Mouse (Mus musculus): Measurements from ENCODE around the gene Zfp280b.
A peak's percentile ranks its signal among the peaks of the same experiment; 100 is the strongest.
"Not testable (repeated sequence)": the region's sequence is repeated elsewhere in the genome, so short reads cannot be mapped to it uniquely, and the experiment has no call there.

Gene Zfp280b

DNA sequence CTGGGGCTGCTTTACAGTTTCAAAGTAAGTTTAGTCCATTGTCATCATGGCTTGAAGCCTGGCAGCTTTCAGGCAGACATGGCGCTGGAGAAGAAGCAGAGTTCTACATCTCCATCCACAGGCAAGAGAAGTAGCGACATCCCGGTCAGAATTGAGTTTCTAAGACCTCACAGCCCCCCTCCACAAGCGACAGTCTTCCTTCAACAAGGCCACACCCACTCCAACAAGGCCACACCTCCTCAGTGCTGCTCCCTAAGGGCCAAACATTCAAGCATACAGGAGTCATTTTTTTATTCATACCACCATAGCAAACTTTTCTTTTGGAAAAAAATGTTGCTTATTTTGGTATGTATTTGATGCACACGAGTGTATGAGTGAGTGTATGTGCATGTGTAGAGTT is 2.0 kb upstream of the Zfp280b start:
- peak; percentile 45 for DNase-seq (ENCODE audit: low read depth, low spot score)

DNA sequence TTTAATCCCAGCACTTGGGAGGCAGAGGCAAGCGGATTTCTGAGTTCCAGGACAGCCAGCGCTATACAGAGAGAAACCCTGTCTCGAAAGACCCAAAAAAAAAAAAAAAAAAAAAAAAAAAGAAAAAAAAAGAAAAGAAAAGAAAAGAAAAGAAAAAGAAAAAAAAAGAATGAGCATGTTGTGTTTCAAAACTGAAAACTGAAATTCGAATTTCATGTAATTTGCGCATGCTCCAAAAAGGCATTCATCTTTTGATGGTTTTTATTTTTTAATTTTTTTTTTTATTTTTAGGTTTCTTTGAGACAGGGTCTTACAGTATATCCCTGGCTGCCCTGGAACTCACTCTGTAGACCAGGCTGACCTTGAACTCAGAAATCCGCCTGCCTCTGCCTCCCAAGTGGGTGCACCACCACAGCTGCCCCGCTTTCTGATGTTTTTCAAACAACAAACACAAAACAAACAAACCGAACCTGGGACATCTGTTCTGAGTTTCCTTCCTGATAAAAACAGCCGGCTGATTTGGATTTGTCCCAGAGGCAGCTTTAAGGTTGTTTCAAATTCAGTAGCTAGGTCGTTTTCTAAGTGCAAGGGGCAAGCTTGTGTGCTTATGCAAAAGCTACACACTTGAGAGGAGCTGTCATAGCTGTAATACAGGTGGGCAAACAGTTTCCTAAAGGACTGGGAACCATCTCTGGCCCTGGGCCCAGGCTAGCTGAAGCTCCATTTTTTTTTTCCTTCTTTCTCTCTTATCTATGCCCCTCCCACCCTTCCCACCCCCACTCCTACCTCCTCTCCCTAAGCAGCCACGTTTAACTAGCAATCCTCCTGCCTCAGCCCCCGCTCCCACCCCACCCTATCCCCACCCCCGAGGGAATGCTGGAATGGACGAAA is 694 bp upstream of the Zfp280b start:
- no peak for DNase-seq (ENCODE audit: low read depth, low spot score)

DNA sequence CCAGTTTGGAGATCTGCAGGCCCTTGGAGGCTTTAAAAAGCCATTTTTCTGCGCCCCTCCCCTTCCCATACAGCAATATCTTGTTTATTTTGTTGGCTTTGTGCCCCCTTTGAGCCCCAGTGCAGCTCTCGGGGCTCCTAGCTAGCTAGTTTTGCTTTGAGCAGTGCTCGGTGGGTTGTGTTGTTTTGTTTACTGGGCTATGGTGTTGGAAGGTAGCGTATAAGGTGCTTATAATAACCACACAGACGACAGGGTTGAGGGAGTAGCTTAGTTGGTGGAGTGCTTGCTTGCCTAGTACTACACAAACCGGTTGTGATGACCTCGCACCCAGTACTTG is 637 bp downstream of the Zfp280b start:
- DNase-seq (ENCODE audit: low read depth, low spot score), result peak; percentile 38

DNA sequence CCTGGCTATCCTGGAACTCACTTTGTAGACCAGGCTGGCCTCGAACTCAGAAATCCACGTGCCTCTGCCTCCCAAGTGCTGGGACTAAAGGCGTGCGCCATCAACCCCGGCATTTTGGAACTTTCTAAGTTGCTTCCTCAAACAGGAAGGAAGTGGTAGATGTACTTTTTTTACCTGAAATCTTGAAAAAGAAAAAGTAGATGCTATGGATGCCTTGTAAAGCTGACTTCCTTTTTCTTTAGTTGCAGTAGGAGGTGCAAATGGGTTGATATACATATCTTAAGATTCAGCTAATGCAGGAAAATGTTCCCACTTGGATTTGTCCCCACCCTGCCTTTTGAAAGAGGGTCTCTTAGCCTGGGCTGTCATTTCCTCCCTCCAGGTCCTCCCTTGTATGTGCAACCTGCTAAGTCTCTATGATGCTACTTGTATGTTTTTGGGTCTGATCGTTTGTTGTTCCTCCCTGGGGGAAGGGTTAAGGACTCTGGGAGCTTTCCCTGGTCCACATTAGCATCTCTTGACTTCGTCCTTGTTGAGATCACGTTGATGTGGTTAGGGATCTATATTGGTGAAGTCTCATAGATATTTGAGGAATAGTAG is 1.7 kb downstream of the Zfp280b start:
- DNase-seq (ENCODE audit: low read depth, low spot score), result peak; percentile 53

DNA sequence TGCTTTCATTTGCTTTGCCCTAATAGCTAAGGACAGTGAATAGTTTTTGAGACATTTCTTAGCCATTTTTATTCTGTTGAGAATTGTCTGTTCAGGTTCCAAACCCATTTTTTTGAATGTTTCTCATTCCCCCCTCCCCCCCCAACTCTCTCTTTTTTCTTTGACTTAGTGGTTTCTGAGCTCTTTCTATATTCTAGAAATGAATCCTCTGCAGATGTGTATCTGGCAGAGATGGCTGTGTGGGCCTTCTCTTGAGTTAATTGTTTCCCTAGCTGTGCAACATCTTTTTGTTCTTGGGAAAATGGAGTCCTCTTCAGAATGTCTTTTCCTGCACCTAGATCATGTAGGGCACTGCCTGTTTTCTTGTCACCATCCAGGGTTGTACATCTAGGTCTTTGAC is 2.8 kb downstream of the Zfp280b start:
- peak; percentile 43 for DNase-seq (ENCODE audit: low read depth, low spot score)

DNA sequence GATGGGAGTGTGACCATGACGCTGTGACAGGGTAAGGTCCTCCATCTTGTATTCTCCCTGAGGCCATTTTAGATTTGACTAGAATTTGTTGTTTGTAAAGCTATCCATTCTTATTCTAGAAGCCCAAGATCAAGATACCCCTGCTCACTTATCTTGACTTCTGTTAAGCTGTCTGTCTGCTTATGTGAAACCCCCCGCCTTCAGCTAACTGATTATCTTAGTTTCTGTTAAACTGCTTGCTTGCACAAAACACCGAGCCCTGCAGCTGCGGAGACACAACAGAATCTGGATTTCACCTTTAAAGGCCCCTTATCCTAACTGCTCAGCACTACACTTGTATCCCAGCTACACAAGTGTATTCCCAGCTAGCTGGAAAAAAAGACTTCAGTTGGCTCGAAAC is 4.5 kb downstream of the Zfp280b start:
- DNase-seq (ENCODE audit: low read depth, low spot score), result no peak

DNA sequence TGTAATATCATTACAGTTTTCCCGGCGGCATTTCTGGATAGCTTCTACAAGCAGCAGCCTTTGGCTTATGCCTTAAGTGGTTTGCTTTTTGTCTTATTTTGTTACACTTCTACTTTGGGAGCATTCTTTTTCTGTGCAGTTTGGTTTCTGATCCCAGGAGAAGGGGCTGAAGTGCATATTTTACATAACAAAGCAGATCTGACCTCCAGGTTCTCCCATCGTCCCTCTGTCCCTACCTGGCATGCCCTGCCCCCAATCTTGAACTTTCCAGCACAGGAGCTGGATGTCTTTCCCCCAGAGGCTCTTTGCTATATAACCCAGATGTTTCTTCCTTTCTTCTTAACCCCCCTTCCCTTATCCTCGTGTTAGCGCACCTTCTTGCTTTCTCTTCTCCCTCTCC is 12.9 kb downstream of the Zfp280b start:
- DNase-seq (ENCODE audit: low read depth, low spot score), result no peak

DNA sequence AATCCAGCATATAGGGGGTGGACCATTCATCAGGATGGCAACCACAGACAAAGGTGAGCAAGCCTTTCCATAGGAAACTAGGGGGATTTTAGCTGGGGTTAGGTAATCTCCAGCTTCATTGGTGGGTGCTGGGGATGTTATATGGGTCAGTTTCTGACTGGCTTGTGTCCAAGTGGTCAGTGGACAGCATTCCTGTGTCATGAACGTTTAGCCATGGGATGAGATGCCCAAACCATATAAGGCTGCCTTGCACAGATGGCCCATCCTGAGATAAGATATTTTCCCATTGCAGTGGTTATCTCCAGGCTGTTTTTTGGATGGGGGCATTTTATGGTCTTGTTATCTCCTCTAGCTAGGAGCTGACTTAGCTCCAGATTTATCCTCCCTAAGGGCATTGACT is 14.3 kb downstream of the Zfp280b start:
- no peak for DNase-seq (ENCODE audit: low read depth, low spot score)

DNA sequence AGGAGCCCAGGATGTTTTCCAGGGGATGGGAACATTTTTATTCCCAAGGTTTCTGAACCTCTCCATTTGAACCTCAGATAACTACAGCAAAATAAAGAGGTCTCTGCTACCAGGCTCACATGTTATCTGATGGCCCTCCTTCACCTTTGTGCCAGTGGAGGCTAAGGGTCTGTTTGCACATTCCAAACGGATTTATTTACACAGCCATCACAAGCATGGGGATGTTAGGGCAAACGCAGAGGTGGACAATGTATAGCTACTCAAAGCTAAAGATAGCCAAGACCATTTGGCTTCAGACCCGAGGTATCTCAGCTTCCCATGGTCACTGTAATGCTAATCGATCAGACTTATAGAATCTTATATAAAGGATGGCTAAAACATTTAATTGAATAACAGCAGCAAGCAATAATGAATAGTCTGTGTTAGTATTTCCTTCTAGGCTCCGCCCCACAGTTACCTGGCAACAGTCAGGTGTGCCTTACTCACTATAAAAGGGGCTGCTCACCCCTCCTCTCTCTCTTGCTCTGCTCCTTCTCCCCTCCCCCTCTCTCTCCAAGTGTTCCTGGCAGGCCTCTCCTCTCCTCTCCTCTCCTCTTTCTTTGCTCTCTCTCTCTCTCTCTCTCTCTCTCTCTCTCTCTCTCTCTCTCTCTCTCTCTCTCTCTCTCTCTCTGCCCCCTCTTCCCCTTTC is 14.9 kb downstream of the Zfp280b start:
- DNase-seq (ENCODE audit: low read depth, low spot score), result no peak

DNA sequence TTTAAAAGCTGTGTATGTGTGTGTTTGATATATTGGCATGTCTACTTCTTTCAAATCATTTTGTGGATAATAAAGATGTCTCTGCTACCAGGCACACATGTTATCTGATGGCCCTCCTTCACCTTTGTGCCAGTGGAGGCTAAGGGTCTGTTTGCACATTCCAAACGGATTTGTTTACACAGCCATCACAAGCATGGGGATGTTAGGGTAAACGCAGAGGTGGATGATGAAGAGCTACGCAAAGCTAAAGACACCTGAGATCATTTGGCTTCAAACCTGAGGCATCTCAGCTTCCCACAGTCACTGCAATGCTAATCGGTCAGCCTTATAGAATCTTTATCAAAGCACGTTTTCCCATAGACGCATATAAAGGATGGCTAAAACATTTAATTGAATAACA is 16.5 kb downstream of the Zfp280b start:
- DNase-seq (ENCODE audit: low read depth, low spot score), result no peak

DNA sequence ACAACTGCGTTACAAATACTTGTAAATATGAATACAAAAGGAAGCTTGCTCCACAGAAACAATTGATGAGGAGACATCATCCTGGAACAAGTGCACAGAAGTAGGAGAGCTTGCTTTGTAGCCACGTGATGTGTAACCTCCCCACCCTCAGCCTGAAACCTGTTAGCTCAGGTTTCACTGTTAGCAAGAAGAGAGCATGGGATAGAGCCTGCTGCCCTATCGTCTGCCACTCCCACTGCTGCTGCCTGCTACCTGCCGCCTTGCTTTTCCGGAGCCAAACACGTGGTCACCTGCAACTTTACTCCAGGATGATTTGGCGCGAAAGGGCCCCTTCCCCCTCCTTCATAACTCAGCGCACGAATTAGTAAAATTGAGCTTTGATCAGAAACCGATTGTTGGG is 19.4 kb downstream of the Zfp280b start:
- DNase-seq (ENCODE audit: low read depth, low spot score), result no peak

DNA sequence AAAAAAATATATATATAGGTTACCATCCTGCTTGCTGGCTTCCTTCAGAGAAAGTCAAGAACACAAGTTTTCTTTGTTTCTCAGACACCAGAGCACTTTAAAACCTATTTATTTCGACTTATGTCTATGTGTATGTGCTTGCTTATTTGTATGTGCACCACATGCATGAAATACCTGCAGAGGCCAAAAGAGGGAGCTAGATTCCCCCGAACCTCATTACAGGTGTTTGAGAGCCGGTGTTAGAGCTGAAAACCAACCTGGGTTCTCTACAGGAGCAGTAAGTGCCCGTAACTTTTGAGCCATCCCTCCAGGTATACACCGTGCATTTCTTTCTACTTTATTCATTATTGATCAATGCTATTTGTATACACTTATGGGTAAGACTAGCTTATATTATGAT is 30.0 kb downstream of the Zfp280b start:
- no peak for DNase-seq (ENCODE audit: low read depth, low spot score)

DNA sequence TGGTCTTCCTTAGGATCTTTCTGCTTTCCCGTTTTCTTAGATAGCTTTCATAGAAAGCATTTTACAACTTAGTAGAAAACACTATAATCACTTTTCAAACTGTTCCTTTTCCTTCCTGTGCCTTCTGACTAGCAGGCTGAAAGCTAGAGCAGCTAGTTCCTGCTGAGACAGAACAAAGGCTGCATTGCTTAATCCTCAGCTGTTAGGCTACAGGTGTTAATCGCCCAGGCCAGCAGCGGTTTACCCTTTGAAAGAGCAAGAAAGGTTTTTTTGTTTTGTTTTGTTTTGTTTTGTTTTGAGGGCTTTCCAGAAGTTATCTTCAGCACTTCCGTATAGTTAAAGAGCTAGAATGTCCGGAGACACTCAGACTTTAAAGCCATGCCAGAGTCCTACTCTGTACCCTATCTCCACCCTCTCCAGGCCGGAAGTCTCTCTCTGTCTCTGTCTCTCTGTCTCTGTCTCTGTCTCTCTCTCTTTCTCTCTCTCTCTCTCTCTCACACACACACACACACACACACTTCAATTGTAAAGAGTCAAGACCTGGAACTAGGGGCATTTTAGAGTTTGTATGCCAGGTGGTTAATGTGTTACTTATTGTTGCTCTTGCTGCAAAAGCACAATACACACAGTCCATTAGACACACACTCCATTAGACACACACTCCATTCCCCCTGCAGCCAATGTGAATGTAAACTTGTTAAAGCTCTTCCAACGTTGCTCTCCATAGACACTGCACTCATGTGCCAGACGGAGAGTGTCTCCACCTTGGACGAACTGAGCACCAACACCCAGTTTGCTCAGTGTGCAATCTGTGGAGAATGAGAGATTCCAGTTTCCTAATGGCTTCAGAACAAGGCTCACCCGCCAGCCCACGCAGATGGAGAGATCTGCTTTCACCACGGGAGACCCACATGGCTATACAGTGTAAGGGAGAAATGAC is 35.5 kb downstream of the Zfp280b start:
- DNase-seq (ENCODE audit: low read depth, low spot score), result no peak

DNA sequence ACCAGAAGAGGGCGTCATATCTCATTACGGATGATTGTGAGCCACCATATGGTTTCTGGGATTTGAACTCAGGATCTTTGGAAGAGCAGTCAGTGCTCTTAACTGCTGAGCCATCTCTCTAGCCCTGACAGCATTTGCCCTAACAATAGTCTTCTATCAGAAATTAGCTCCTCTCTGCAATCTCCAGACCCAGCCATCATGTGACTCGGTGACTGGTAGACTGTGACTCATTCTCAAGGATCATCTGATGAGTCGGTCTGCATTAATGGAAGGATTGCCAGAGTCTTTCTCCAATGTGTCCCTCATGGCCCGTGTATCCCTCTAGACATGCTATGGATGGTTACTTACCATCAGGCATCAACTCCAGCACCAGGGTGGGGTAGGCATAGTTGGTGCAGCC is 39.6 kb downstream of the Zfp280b start:
- not testable (repeated sequence) for DNase-seq (ENCODE audit: low read depth, low spot score)

DNA sequence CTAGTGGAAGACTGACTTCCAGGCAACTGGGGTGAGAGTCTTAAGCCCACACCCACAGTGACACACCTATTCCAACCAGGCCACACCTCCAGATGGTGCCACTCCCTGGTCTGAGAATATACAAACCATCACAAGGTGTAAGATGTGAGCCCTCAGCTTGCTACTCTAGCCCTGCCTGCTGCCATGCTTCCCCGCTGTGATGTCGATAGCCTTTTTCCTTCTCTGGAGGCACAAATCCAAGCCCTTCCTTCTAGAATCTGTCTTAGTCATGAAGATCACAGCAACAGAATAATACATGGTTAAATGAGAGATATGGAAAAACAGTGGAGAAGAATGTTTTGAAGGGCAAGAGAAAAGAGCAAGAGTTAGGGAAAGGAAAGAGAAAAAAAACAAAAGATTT is 44.6 kb downstream of the Zfp280b start:
- not testable (repeated sequence) for DNase-seq (ENCODE audit: low read depth, low spot score)
